Mouse (Mus musculus): ENCODE data around the gene Ext2. TPM values are rescaled to one million over a fixed set of nuclear protein-coding genes. Genes with fewer than 3 reads are reported as not detected.

Gene Ext2
- polyA plus RNA-seq, 1 experiment from 2014 or later = 78.6 TPM

DNA sequence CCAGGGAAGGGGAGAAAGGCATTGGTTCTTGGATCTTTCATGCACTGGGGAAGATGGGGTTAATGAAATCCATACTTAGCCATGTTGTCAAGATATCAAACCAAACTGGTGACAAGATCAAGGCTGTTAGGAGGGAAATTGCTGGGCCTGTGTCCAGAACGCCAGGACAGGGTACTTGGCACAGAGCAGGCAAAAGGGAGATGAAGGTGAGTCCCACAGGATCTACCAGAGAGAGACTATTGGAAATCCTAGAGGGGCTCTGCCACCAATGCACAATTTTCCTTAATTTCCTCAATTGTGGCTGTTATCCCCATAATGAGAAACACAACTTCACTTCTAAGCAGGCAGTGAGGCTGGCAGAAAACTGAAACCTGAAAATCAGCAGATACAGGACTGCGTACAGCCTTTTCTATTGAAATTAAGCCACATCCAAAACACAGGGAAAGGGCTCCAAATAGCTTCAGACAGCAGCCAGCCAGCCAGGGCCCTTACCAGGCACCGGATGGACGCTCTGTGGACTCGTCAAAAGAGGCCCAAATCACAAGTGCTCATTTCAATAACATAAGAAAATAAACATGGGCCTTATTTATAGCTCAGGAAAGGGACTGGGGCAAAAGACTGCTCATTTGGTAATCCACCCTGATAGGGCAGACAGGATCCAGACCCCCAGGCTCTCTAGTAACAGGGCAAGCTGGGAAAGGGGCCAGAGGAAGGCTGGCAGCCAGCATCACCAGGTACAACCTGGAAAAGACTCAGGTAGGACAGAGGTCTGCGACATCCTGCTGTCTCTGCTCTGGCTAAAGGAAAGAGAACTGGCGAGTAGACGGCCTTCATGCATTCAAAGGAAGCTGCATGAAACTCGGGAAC, 132.1 kb downstream of the Ext2 start:
- Histone ChIP-seq H3K9me3 (ENCODE audit: control insufficient read depth, low read length) (no peaks in the 10 kb centered on the region), H3K9ac (ENCODE audit: low read length) (no peak overlapping the region), H3K4me3 (ENCODE audit: low read depth, low read length) (no peak overlapping the region), H3K27me3 (ENCODE audit: control insufficient read depth, insufficient read depth, low read length) (no peaks in the 10 kb centered on the region), H3K4me2 (ENCODE audit: low read depth, low read length, severe bottlenecking) (no peak overlapping the region), H3K4me1 (replicated peaks; ENCODE audit: control insufficient read depth, insufficient read depth, low read length) (no peaks in the 10 kb centered on the region), H3K36me3 (ENCODE audit: control insufficient read depth, insufficient read depth, low read length) (no peaks in the 10 kb centered on the region), H3K27ac (ENCODE audit: low read depth, low read length) (no peak overlapping the region)
- WGBS = 77% methylated on average over 9 of the region's 9 CpGs
- ATAC-seq (replicated peaks; ENCODE audit: low FRiP score) = no peak
- DNase-seq (ENCODE audit: low spot score) = no peak

DNA sequence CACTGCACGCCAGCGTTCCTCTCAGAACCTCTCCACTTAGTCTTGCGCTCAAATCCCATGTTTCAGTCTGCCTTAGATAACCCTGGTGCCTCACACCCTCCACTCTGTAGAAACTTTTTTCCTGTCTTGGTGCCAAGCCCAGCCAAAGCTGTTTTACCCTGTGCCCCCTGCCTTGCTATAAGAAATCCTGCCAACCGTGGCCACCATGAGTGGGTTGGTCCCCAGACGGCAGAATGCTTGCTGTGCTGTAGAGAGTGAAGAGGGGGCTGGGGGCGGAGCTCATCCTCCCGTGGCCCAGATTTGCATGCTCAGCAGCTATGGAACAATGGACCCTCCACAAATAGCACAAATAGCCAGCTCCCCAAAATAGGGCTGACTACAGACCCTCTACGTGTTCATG, 138.7 kb downstream of the Ext2 start:
- ATAC-seq (replicated peaks; ENCODE audit: low FRiP score) = no peak
- no peaks in the 10 kb centered on the region for H3K9me3 ChIP-seq (ENCODE audit: control insufficient read depth, low read length)
- H3K4me2 ChIP-seq (ENCODE audit: low read depth, low read length, severe bottlenecking) = no peak overlapping the region
- H3K4me3 ChIP-seq (ENCODE audit: low read depth, low read length) = no peak overlapping the region
- 60% methylated on average over 8 of the region's 8 CpGs for WGBS
- H3K27me3 ChIP-seq (ENCODE audit: control insufficient read depth, insufficient read depth, low read length) = no peaks in the 10 kb centered on the region
- H3K36me3 ChIP-seq (ENCODE audit: control insufficient read depth, insufficient read depth, low read length) = no peaks in the 10 kb centered on the region
- no peak overlapping the region for H3K27ac ChIP-seq (ENCODE audit: low read depth, low read length)
- no peak overlapping the region for H3K9ac ChIP-seq (ENCODE audit: low read length)
- no peak for DNase-seq (ENCODE audit: low spot score)
- H3K4me1 ChIP-seq (replicated peaks; ENCODE audit: control insufficient read depth, insufficient read depth, low read length) = no peaks in the 10 kb centered on the region

DNA sequence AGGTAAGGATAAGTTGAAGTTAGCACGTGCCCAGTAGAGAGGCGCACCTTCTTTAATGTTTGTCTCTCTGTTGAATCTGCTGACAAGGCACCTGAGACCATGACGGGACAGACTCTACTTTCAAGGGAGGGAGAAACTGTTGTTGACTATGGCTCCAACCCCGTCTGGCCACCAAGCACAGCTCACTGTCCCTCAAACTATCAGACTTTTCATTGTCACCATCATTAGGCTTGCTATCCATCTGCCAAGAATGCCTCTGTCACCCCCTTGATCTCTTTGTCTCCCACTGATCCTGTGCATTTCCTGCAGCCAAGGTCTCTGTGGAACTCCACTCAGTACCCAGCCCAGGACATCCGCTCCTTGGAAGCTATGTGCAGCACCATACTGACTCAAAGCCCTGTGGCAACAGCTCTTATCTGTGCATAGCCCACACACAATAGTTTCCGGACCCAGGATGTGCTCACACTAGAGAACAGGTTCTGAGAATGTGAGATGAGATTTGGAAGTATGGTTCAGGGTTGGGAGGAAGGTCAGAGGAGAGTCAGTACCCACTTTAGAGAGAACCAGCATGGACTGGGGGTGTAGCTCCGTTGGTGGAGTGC, 139.7 kb downstream of the Ext2 start:
- DNase-seq (ENCODE audit: low spot score) = no peak
- H3K27ac ChIP-seq (ENCODE audit: low read depth, low read length) = no peak overlapping the region
- 84% methylated on average over 7 of the region's 7 CpGs for WGBS
- H3K27me3 ChIP-seq (ENCODE audit: control insufficient read depth, insufficient read depth, low read length) = no peaks in the 10 kb centered on the region
- H3K36me3 ChIP-seq (ENCODE audit: control insufficient read depth, insufficient read depth, low read length) = no peaks in the 10 kb centered on the region
- H3K4me1 ChIP-seq (replicated peaks; ENCODE audit: control insufficient read depth, insufficient read depth, low read length) = no peaks in the 10 kb centered on the region
- no peak for ATAC-seq (replicated peaks; ENCODE audit: low FRiP score)
- no peak overlapping the region for H3K4me3 ChIP-seq (ENCODE audit: low read depth, low read length)
- H3K4me2 ChIP-seq (ENCODE audit: low read depth, low read length, severe bottlenecking) = no peak overlapping the region
- H3K9me3 ChIP-seq (ENCODE audit: control insufficient read depth, low read length) = no peaks in the 10 kb centered on the region
- no peak overlapping the region for H3K9ac ChIP-seq (ENCODE audit: low read length)

DNA sequence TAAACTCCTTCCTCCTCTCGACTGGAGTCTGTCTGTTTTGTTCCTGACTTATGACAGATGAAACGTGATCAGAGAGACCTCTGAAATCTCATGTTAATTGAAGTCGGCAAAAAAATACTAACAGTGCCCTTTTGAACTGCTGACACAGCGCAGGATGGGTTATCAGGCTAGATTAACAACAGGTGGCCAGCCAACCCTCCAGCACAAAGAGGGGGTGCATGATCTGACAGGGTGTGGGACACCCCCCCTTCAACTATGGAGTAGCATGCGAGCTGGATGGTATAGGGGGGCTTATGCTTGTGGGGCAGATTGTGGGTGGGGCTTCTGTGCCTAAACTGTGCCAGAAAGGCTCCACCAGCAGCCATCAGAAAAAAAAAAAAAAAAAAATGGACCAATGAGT, 141.0 kb downstream of the Ext2 start:
- H3K4me1 ChIP-seq (replicated peaks; ENCODE audit: control insufficient read depth, insufficient read depth, low read length) = no peaks in the 10 kb centered on the region

DNA sequence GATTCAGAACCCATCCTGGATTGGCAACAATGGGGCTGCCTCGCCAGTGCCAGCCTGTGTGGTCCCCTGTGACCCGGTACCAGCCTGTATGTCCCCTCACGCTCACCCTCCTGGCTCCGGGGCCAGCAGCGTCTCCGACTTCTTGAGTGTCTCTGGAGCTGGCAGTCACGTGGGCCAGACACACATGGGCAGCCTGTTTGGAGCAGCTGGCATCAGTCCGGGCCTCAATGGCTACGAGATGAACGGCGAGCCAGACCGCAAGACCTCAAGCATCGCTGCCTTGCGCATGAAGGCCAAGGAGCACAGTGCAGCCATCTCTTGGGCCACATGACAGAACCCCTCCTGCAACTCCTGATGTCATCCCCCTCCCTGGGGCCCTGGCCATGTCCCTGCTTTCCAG, 145.1 kb downstream of the Ext2 start:
- DNase-seq (ENCODE audit: low spot score) (no peak), ATAC-seq (replicated peaks; ENCODE audit: low FRiP score) (no peak)
- Histone ChIP-seq H3K36me3 (ENCODE audit: control insufficient read depth, insufficient read depth, low read length) (no peaks in the 10 kb centered on the region), H3K4me3 (ENCODE audit: low read depth, low read length) (no peak overlapping the region), H3K27me3 (ENCODE audit: control insufficient read depth, insufficient read depth, low read length) (no peaks in the 10 kb centered on the region), H3K27ac (ENCODE audit: low read depth, low read length) (no peak overlapping the region), H3K4me1 (replicated peaks; ENCODE audit: control insufficient read depth, insufficient read depth, low read length) (no peaks in the 10 kb centered on the region), H3K9me3 (ENCODE audit: control insufficient read depth, low read length) (no peaks in the 10 kb centered on the region), H3K4me2 (ENCODE audit: low read depth, low read length, severe bottlenecking) (no peak overlapping the region), H3K9ac (ENCODE audit: low read length) (no peak overlapping the region)
- WGBS = 91% methylated on average over 14 of the region's 14 CpGs

More for the DNA sequence above, 141.0 kb downstream of the Ext2 start:
- Histone ChIP-seq H3K9ac (ENCODE audit: low read length) (no peak overlapping the region), H3K4me2 (ENCODE audit: low read depth, low read length, severe bottlenecking) (no peak overlapping the region), H3K4me3 (ENCODE audit: low read depth, low read length) (no peak overlapping the region), H3K9me3 (ENCODE audit: control insufficient read depth, low read length) (no peaks in the 10 kb centered on the region), H3K27me3 (ENCODE audit: control insufficient read depth, insufficient read depth, low read length) (no peaks in the 10 kb centered on the region), H3K27ac (ENCODE audit: low read depth, low read length) (no peak overlapping the region), H3K36me3 (ENCODE audit: control insufficient read depth, insufficient read depth, low read length) (no peaks in the 10 kb centered on the region)
- no peak for DNase-seq (ENCODE audit: low spot score)
- WGBS = 58% methylated on average over 5 of the region's 5 CpGs
- no peak for ATAC-seq (replicated peaks; ENCODE audit: low FRiP score)

DNA sequence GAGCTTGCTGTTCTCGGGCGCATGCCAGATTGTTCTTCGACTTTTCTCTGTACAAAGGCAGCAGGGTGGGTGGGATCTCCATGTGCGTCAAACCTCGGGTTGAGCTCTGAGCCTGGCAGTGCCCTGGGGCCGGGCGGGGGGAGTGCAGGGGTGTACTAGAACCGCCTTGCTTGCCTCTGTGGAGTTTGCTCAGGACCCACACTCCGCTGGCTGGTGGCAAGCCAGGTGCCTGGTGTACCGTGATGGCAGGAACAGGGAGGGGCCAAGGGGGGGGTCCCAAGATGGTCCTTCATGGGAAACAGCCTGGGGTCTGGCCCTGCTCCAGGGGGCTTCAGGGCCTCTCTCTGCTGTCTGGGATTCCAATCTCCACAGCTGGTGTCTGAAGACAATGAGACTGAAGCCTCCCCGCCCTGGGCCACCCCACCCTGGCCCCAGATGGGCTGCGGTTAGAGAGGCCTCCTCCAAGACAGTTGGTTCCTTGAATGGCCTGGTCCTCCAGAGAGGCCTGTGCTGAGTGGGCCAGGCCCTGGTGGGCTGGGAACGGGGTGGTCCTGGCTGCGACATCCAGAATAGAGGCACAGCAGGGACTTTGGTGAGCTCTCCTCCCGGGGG, 150.7 kb downstream of the Ext2 start:
- WGBS = 60% methylated on average over 15 of the region's 15 CpGs
- H3K27ac ChIP-seq (ENCODE audit: low read depth, low read length) = no peak overlapping the region
- ATAC-seq (replicated peaks; ENCODE audit: low FRiP score) (no peak), DNase-seq (ENCODE audit: low spot score) (no peak)
- no peaks in the 10 kb centered on the region for H3K27me3 ChIP-seq (ENCODE audit: control insufficient read depth, insufficient read depth, low read length)
- no peaks in the 10 kb centered on the region for H3K36me3 ChIP-seq (ENCODE audit: control insufficient read depth, insufficient read depth, low read length)
- H3K4me3 ChIP-seq (ENCODE audit: low read depth, low read length) = no peak overlapping the region
- H3K9me3 ChIP-seq (ENCODE audit: control insufficient read depth, low read length) = no peaks in the 10 kb centered on the region
- H3K9ac ChIP-seq (ENCODE audit: low read length) = 0 out of 2 replicates have a peak overlapping the region, but pooled peaks have one; percentile 3
- no peaks in the 10 kb centered on the region for H3K4me1 ChIP-seq (replicated peaks; ENCODE audit: control insufficient read depth, insufficient read depth, low read length)
- no peak overlapping the region for H3K4me2 ChIP-seq (ENCODE audit: low read depth, low read length, severe bottlenecking)

DNA sequence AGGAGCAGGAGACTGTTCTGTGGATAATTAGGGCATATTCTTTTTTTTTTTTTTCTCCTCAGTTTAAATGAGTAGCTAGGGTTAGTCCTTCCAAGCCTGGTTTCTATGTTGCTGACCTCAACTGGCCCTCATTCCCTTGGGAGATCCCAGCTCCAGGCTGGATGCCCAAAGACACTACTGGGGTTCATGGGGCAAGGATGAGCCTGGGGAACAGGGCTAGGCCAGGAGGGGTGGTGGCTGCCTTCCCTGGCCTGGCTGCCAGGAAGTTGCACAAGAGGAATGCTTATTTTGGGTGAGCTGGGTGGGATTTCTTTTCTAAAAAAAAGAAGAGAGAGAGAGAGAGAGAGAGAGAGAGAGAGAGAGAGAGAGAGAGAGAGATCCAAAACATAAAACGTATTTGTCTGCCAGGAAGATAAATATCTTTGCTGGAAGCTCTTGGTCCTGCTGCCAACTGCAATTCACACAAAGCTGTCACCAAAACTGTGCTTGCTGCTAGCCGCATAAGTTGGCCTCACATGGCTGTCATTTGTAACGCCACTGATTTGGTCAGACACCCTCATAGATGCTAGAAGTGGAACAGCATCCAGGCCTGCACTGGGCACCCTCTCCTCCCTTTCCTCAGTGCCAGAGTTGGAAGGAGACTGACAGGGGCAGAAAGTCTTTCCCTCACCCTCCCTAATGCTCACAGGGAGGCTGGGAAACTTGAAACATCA, 156.1 kb downstream of the Ext2 start:
- no peak for DNase-seq (ENCODE audit: low spot score)
- Histone ChIP-seq H3K4me1 (replicated peaks; ENCODE audit: control insufficient read depth, insufficient read depth, low read length) (peaks cover 6% of the 10 kb centered on the region; the same call in 1 of the 2 replicates), H3K4me3 (ENCODE audit: low read depth, low read length) (no peak overlapping the region), H3K9me3 (ENCODE audit: control insufficient read depth, low read length) (no peaks in the 10 kb centered on the region), H3K36me3 (ENCODE audit: control insufficient read depth, insufficient read depth, low read length) (no peaks in the 10 kb centered on the region), H3K9ac (ENCODE audit: low read length) (no peak overlapping the region), H3K27ac (ENCODE audit: low read depth, low read length) (no peak overlapping the region), H3K27me3 (ENCODE audit: control insufficient read depth, insufficient read depth, low read length) (peaks cover 25% of the 10 kb centered on the region), H3K4me2 (ENCODE audit: low read depth, low read length, severe bottlenecking) (no peak overlapping the region)
- 75% methylated on average over 3 of the region's 3 CpGs for WGBS
- ATAC-seq (replicated peaks; ENCODE audit: low FRiP score) = no peak

DNA sequence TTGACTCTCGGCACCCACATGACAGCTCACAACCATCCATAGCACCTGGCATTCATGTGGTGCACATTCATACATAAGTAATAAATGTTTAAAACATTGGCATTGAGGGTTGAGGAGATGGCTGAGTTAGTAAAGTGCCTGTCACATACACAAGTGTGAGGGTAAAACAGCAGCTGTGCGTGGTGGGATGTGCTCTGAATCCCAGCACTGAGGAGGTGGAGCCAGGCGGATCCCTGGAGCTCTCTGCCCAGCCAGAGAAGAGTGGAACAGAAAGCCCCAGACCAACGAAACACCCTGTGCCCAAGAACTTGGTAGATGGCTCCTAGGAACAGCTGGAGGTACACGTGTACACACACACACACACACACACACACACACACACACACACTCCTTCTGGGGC, 156.9 kb downstream of the Ext2 start:
- Histone ChIP-seq H3K4me3 (ENCODE audit: low read depth, low read length) (no peak overlapping the region), H3K27me3 (ENCODE audit: control insufficient read depth, insufficient read depth, low read length) (peaks cover 28% of the 10 kb centered on the region), H3K4me2 (ENCODE audit: low read depth, low read length, severe bottlenecking) (no peak overlapping the region), H3K4me1 (replicated peaks; ENCODE audit: control insufficient read depth, insufficient read depth, low read length) (peaks cover 6% of the 10 kb centered on the region; the same call in 1 of the 2 replicates), H3K9me3 (ENCODE audit: control insufficient read depth, low read length) (no peaks in the 10 kb centered on the region), H3K36me3 (ENCODE audit: control insufficient read depth, insufficient read depth, low read length) (no peaks in the 10 kb centered on the region), H3K27ac (ENCODE audit: low read depth, low read length) (no peak overlapping the region), H3K9ac (ENCODE audit: low read length) (no peak overlapping the region)
- WGBS = 81% methylated on average over 5 of the region's 5 CpGs
- no peak for DNase-seq (ENCODE audit: low spot score)
- ATAC-seq (replicated peaks; ENCODE audit: low FRiP score) = no peak

All from forebrain, embryonic 11.5 days (tissue).